Mouse (Mus musculus) megakaryocyte-erythroid progenitor cell, adult 5 weeks (primary cell): ENCODE measurements around the gene Wfdc3. TPM values are rescaled to one million over a fixed set of nuclear protein-coding genes. Genes with fewer than 3 reads are reported as not detected.

Source experiments
- polyA plus RNA-seq: library from polyadenylated mRNA; stranded (reverse); fragments of >175 nt; gene quantifications from 2 replicates; pipeline ENCODE4 v1.2.3, GENCODE M21; 2012

Wfdc3 gene
- polyA plus RNA-seq, result not detected in 2 replicates

GRCm38 (mm10) chr2:164745843-164746479, at the start of gene Wfdc3, which contains the start of gene Dnttip1:
Gene Wfdc3 (minus strand): TSS chr2:164745931.
Gene Dnttip1 (plus strand): TSS chr2:164745983.

GRCm38 (mm10) chr2:164785481-164786387, 40.0 kb upstream of the Wfdc3 start, which contains the start of gene Snx21:
Gene Snx21 (plus strand): TSS chr2:164785823.

GRCm38 (mm10) chr2:164779481-164780086, 33.9 kb upstream of the Wfdc3 start, which contains the start of gene Tnnc2:
Gene Tnnc2 (minus strand): TSS chr2:164779967.

GRCm38 (mm10) chr2:164769258-164770037, 23.7 kb upstream of the Wfdc3 start, which contains the start of gene Ube2c:
Gene Ube2c (plus strand): TSS chr2:164769898.

GRCm38 (mm10) chr2:164715005-164715404, 30.7 kb downstream of the Wfdc3 start, which contains the start of gene Spint5:
Gene Spint5 (plus strand): TSS chr2:164715305.

GRCm38 (mm10) chr2:164698201-164698600, 47.5 kb downstream of the Wfdc3 start, which contains the start of gene Spint4:
Gene Spint4 (plus strand): TSS chr2:164698501.

GRCm38 (mm10) chr2:164684807-164685206, 60.9 kb downstream of the Wfdc3 start, which contains the start of gene Wfdc13:
Gene Wfdc13 (plus strand): TSS chr2:164685107.

Other genes starting within 250 kb of the Wfdc3 start
- gene Pigt, start 248.4 kb downstream of the Wfdc3 start, polyA plus RNA-seq, result 231 and 267 TPM in 2 replicates
- gene Wfdc2, start 183.5 kb downstream of the Wfdc3 start, polyA plus RNA-seq, result 0.11 TPM in 1 of 2 replicates, not detected in the other
- not detected in 2 replicates for gene Spint3, start 172.5 kb downstream of the Wfdc3 start, polyA plus RNA-seq
- not detected in 2 replicates for gene Wfdc6a, start 160.5 kb downstream of the Wfdc3 start, polyA plus RNA-seq
- not detected in 2 replicates for gene Eppin, start 152.3 kb downstream of the Wfdc3 start, polyA plus RNA-seq
- not detected in 2 replicates for gene Wfdc6b, start 132.4 kb downstream of the Wfdc3 start, polyA plus RNA-seq
- not detected in 2 replicates for gene Wfdc8, start 132.3 kb downstream of the Wfdc3 start, polyA plus RNA-seq
- 0.17 TPM in 1 of 2 replicates, not detected in the other for gene Wfdc16, start 107.1 kb downstream of the Wfdc3 start, polyA plus RNA-seq
- not detected in 2 replicates for gene Wfdc10, start 89.9 kb downstream of the Wfdc3 start, polyA plus RNA-seq
- not detected in 2 replicates for gene Wfdc9, start 89.3 kb downstream of the Wfdc3 start, polyA plus RNA-seq
- not detected in 2 replicates for gene Wfdc11, start 71.8 kb downstream of the Wfdc3 start, polyA plus RNA-seq
- gene Wfdc13, start 60.8 kb downstream of the Wfdc3 start, polyA plus RNA-seq, result not detected in 2 replicates
- not detected in 2 replicates for gene Spint4, start 47.4 kb downstream of the Wfdc3 start, polyA plus RNA-seq
- not detected in 2 replicates for gene Spint5, start 30.6 kb downstream of the Wfdc3 start, polyA plus RNA-seq
- 90.1 and 113 TPM in 2 replicates for gene Dnttip1, start 52 bp upstream of the Wfdc3 start, polyA plus RNA-seq
- 64.0 and 94.6 TPM in 2 replicates for gene Ube2c, start 24.0 kb upstream of the Wfdc3 start, polyA plus RNA-seq
- gene Tnnc2, start 34.0 kb upstream of the Wfdc3 start, polyA plus RNA-seq, result not detected in 2 replicates
- 5.4 and 5.6 TPM in 2 replicates for gene Snx21, start 39.9 kb upstream of the Wfdc3 start, polyA plus RNA-seq
- gene Acot8, start 59.0 kb upstream of the Wfdc3 start, polyA plus RNA-seq, result 62.8 and 69.5 TPM in 2 replicates
- 0.36 and 0.44 TPM in 2 replicates for gene Zswim3, start 59.2 kb upstream of the Wfdc3 start, polyA plus RNA-seq
- gene Zswim1, start 76.8 kb upstream of the Wfdc3 start, polyA plus RNA-seq, result 20.6 and 27.7 TPM in 2 replicates
- 0.21 and 0.23 TPM in 2 replicates for gene Spata25, start 82.6 kb upstream of the Wfdc3 start, polyA plus RNA-seq
- gene Ctsa, start 86.9 kb upstream of the Wfdc3 start, polyA plus RNA-seq, result 364 and 538 TPM in 2 replicates
- gene Neurl2, start 87.5 kb upstream of the Wfdc3 start, polyA plus RNA-seq, result 3.5 and 4.1 TPM in 2 replicates
- 0.16 and 0.51 TPM in 2 replicates for gene Pltp, start 111.8 kb upstream of the Wfdc3 start, polyA plus RNA-seq
- gene Pcif1, start 133.4 kb upstream of the Wfdc3 start, polyA plus RNA-seq, result 144 and 161 TPM in 2 replicates
- gene Zfp335, start 165.8 kb upstream of the Wfdc3 start, polyA plus RNA-seq, result 51.0 and 59.7 TPM in 2 replicates
- 6.3 and 27.6 TPM in 2 replicates for gene Mmp9, start 194.8 kb upstream of the Wfdc3 start, polyA plus RNA-seq
- gene Slc12a5, start 214.9 kb upstream of the Wfdc3 start, polyA plus RNA-seq, result 0.61 and 1.1 TPM in 2 replicates